Mouse (Mus musculus) frontal cortex, adult (tissue): ENCODE results near the gene Lbhd2.
A peak's percentile ranks its signal among the peaks of the same experiment; 100 is the strongest.

Experiments used
- ATAC-seq: cut with Nextera tagmentation; 2 replicates; pipeline ENCODE4 v1.9.2; 2017; ENCODE audit warnings: mild to moderate bottlenecking, moderate library complexity, mixed read lengths; ENCODE audit not compliant: low TSS enrichment

Lbhd2 gene

GRCm38 (mm10) chr12:111404880-111405279, 1.7 kb upstream of the Lbhd2 start:
- no peak for ATAC-seq

- ATAC-seq, result no peak
These were observed 3.0 kb downstream of the Lbhd2 start for GRCm38 (mm10) chr12:111409583-111409982.

GRCm38 (mm10) chr12:111411631-111412355, 5.2 kb downstream of the Lbhd2 start:
- no peak for ATAC-seq

- no peak; the same call in 1 of the 2 replicates for ATAC-seq
These were observed 6.1 kb downstream of the Lbhd2 start for GRCm38 (mm10) chr12:111412581-111413284.

GRCm38 (mm10) chr12:111413300-111413699, 6.7 kb downstream of the Lbhd2 start:
- ATAC-seq, result peak; percentile 93

GRCm38 (mm10) chr12:111416921-111417779, 10.5 kb downstream of the Lbhd2 start, which contains the start of gene Exoc3l4:
Exoc3l4 (plus strand) TSS chr12:111417017.
- ATAC-seq, result no peak

GRCm38 (mm10) chr12:111419918-111420317, 13.3 kb downstream of the Lbhd2 start:
- ATAC-seq, result no peak

GRCm38 (mm10) chr12:111420946-111421709, 14.5 kb downstream of the Lbhd2 start:
- no peak for ATAC-seq

- no peak for ATAC-seq
These were observed 16.2 kb downstream of the Lbhd2 start for GRCm38 (mm10) chr12:111422852-111423251.

GRCm38 (mm10) chr12:111423570-111424129, 17.0 kb downstream of the Lbhd2 start:
- ATAC-seq, result no peak

GRCm38 (mm10) chr12:111424547-111424946, 17.9 kb downstream of the Lbhd2 start:
- no peak for ATAC-seq

GRCm38 (mm10) chr12:111425258-111425657, 18.6 kb downstream of the Lbhd2 start:
- peak; percentile 61 for ATAC-seq

- peak; percentile 38 for ATAC-seq
These were observed 19.3 kb downstream of the Lbhd2 start for GRCm38 (mm10) chr12:111425789-111426460.

- ATAC-seq, result no peak
These were observed 21.0 kb downstream of the Lbhd2 start for GRCm38 (mm10) chr12:111427438-111428113.

- no peak for ATAC-seq
These were observed 21.8 kb downstream of the Lbhd2 start for GRCm38 (mm10) chr12:111428364-111428763.

GRCm38 (mm10) chr12:111428961-111429911, 22.6 kb downstream of the Lbhd2 start:
- ATAC-seq, result peak; percentile 43; the same call in 1 of the 2 replicates

GRCm38 (mm10) chr12:111430049-111430867, 23.6 kb downstream of the Lbhd2 start:
- ATAC-seq, result no peak
